24 mouse cellular contexts compared by ENCODE assay signal in the genomic region with DNA sequence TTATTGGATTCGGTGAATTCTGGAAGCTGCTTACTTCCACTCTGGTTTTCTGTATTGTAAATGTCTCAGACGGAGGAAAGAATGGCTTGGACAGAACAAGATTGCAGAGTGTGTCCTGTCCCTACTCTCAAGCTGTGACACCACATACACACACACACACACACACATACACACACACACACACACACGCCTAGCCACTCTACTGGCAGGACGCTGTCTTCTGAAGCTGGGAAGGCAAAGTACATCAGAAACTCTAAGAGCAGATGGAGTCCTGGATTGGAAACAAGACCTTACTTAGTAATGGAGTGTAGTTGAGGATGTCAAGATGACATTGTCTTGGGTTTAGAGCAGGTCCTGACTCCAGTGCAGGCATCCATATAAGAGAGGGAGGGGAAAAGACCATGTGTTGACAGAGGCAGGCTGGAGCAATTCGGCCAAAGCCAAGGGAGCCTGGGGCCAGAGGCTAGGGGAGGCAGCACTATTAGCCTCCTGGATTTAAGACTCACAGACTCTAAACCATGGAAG. TPM values are rescaled to one million over a fixed set of nuclear protein-coding genes. Genes with fewer than 3 reads are reported as not detected.
"Had no signal": no experiment of that assay in that cellular context is flagged by ENCODE, and none has a peak within 500 bp of the region (broad histone marks: within the 10 kb centered on the region; RNA-seq: fewer than 3 reads in every experiment).

No protein-coding gene starts in this region.

- DNase-seq: liver; liver, embryonic 13.5 days; liver, postnatal 0 days; retina, postnatal 1 day; right cerebral cortex, adult 18-20 months; right cerebral cortex, postnatal 25 days; right cerebral cortex, postnatal 4 days; spleen, adult 18-20 months; thymus, adult 18-20 months; thymus, postnatal 14 days; thymus, postnatal 36 days had no signal

- H3K36me3 ChIP-seq: liver, embryonic 13.5 days; liver, embryonic 15.5 days; lung, embryonic 15.5 days; midbrain, embryonic 13.5 days; midbrain, embryonic 15.5 days; neural tube, embryonic 12.5 days had no signal

- H3K27me3 ChIP-seq: liver, embryonic 13.5 days; liver, embryonic 15.5 days; lung, embryonic 15.5 days; midbrain, embryonic 13.5 days; midbrain, embryonic 15.5 days had no signal

- H3K4me3 ChIP-seq: liver, embryonic 13.5 days; liver, embryonic 15.5 days; lung, embryonic 15.5 days; midbrain, embryonic 13.5 days; midbrain, embryonic 15.5 days; neural tube, embryonic 12.5 days had no signal

- H3K9me3 ChIP-seq: liver, embryonic 13.5 days; liver, embryonic 15.5 days; lung, embryonic 15.5 days; midbrain, embryonic 13.5 days; midbrain, embryonic 15.5 days had no signal

- H3K4me2 ChIP-seq: liver, embryonic 11.5 days; liver, embryonic 13.5 days; liver, embryonic 15.5 days; lung, embryonic 15.5 days; midbrain, embryonic 11.5 days; midbrain, embryonic 13.5 days; midbrain, embryonic 15.5 days; neural tube, embryonic 12.5 days had no signal

- H3K9ac ChIP-seq: liver, embryonic 13.5 days; liver, embryonic 15.5 days; liver, postnatal 0 days; lung, embryonic 15.5 days; midbrain, embryonic 13.5 days; midbrain, embryonic 15.5 days; neural tube, embryonic 12.5 days had no signal

- ATAC-seq: liver, postnatal 0 days; midbrain, embryonic 13.5 days; midbrain, embryonic 15.5 days had no signal

- H3K4me1 ChIP-seq: liver, embryonic 13.5 days; lung, embryonic 15.5 days; midbrain, embryonic 13.5 days; midbrain, embryonic 15.5 days; neural tube, embryonic 12.5 days had no signal

- H3K27ac ChIP-seq: liver, embryonic 13.5 days; liver, embryonic 15.5 days; lung, embryonic 15.5 days; midbrain, embryonic 13.5 days; midbrain, embryonic 15.5 days; neural tube, embryonic 12.5 days had no signal

RNA-seq across cellular contexts. Expression of gene Otos, which starts 24.7 kb away (rescaled TPM):
- polyA plus RNA-seq: liver, embryonic 11.5 days; liver, embryonic 13.5 days; neural tube, embryonic 12.5 days; stomach, embryonic 14.5 days had no signal

RNA-seq across cellular contexts. Expression of gene Olfr12, which starts 55.7 kb away (rescaled TPM):
- polyA plus RNA-seq: liver, embryonic 11.5 days; liver, embryonic 13.5 days; liver, embryonic 15.5 days; liver, postnatal 0 days; lung, embryonic 15.5 days; midbrain, embryonic 15.5 days; midbrain, postnatal 0 days; neural tube, embryonic 12.5 days; neural tube, embryonic 14.5 days; small intestine, adult 2 months; stomach, embryonic 14.5 days; stomach, embryonic 16.5 days; thymus, postnatal 0 days had no signal
